Mouse (Mus musculus) right cerebral cortex, postnatal 36 days (tissue): Measurements from ENCODE around the gene Slc15a4.

Experiments used
- DNase-seq, 2 experiments: peaks; one replicate each; pipeline ENCODE4 v3.0.0; 2022; ENCODE audit warnings: low spot score in 2 of 2, mixed read lengths in 1 of 2

Gene Slc15a4

DNA sequence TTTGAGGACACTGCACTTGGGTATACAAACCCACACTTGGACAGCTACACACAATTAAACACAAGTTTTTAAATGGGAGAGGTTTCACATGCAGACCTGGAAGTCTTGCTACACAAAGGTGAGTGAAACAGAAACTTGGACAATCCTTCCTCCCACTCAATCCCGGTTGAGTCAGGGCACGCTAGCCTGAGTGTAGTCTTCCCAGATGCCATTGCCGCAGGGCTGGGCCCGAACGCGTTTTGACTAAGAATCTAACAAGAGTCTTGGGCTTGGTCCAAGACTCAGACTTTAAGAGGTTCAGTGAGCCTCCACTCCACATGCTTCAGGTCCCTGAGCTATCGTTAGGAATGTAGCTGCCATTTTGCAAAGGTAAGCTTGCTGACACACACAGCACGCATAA lies 12.3 kb downstream of the Slc15a4 start:
- no peak for DNase-seq

- no peak for DNase-seq
Observed at GRCm38 (mm10) chr5:127618834-127619233, 13.9 kb downstream of the Slc15a4 start.

GRCm38 (mm10) chr5:127616884-127617635 lies 15.6 kb downstream of the Slc15a4 start:
- DNase-seq: peak; percentile 96 to 97

DNA sequence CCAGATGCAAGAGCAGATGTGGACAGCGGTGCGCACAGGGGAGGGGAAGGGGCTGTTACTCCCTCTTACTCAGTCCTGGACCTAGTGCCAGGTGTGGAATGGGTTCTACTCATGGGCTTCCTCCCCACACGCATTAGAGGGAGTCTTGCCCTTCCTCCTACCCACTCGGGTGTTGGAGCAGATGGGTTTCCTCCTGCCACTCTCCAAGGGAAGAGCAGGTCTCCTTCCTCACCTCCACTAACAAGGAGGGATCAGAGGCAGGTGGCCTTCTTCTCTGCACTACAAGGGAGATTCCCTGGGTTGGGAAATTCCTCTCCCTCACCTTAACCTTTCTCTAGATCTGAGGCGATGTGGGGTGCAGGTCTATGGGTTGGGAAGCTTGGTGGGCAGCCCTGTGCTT lies 16.5 kb downstream of the Slc15a4 start:
- no peak for DNase-seq

DNA sequence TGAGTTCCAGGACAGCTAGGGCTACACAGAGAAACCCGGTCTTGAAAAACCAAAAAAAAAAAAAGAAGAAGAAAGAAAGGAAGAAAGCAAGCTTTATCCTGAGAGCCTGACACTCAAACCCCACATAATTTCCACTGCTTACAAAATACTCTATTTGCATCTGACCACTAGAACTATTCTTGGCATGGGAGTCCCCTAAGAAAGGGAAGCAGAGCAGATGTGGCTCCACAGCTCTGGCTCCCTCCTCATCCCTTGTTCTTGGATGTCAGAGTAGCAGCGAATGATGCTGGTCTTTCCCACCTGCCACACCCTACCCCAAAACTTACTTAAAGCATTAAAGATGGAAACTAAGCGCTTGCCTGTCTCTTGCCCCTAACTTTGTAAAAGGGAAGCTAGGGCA lies 17.2 kb downstream of the Slc15a4 start:
- DNase-seq: no peak

DNA sequence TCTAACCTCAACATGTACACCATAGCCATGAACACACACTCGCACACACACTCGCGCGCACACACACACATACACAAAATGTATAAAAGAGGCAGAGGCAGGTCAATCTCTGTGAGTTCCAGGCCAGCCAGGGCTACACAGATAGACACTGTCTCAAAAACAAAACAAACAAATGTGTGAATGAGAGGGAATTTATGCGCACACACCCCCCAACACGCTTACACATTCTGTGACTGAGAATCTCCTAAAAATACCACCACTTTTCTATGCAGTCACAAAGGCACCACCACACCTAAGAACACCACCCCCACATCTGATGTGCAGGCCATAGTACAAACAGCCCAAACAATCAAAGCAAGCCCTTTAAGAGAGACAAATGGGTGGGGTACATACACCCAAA lies 20.3 kb downstream of the Slc15a4 start:
- no peak for DNase-seq

DNA sequence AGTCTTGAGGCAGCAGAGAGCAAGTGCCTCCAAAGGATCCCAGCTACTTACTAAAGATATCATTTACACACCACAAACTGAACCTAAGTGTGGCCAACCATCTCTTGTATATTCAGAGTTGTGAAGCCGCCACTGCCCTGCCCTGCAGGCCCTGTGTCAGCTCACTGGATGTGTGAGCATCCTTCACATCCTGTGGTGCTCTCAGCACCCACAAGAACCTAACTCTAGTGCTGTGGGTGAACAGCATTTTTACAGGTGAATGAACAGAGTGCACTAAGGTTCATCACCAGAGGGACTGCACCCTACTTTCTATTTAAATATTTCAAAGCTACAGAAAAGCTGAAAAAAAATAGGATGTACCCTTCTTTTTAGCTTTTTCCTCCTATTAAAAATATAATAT lies 20.8 kb downstream of the Slc15a4 start:
- DNase-seq: no peak

- no peak for DNase-seq
Observed at GRCm38 (mm10) chr5:127610787-127611509, 21.7 kb downstream of the Slc15a4 start.

DNA sequence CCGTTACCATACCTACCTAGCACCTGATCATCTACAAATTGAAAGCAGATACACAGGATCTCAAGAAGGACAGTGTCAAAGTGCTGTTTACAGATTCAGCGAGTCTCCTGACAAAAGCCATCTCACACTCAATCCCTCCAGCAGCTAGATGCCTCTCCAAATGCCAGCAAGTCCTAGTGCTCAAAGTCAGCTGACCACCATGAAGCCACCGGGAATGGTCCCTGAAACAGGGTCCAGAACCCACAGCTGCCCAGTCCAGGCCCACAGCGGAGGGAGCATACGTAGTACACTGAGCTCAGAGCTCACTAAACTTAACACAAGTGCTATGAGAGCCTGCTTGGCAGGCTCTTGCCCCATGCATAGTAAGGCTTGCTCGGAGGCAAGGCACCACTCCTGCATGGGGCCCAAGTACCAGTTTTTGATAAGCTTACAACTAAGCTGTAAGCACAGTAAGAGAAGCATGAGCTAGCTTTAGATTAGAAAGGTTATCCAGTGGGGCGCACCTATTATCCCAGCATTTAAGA lies 23.4 kb downstream of the Slc15a4 start:
- DNase-seq: no peak

- no peak for DNase-seq
Observed at GRCm38 (mm10) chr5:127607507-127607906, 25.2 kb downstream of the Slc15a4 start.

DNA sequence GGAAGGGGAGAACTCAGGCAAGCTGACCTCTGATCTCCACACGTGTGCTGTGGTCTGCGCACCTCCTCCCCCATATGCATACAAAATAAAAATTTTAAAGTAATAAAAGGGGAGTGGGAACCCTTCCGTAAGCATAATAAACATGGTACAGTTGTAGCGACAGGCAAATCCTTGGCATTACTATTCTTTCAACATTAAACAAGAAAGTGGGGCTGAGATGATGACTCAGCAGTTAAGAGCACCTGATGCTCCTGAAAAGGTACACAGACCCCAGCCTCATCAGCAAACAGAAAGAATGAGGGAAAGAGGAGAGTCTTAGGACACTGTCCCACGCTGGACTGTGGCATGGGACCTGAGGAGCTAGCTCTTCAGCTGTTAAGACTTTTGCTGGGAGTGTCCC lies 29.7 kb downstream of the Slc15a4 start:
- no peak for DNase-seq

DNA sequence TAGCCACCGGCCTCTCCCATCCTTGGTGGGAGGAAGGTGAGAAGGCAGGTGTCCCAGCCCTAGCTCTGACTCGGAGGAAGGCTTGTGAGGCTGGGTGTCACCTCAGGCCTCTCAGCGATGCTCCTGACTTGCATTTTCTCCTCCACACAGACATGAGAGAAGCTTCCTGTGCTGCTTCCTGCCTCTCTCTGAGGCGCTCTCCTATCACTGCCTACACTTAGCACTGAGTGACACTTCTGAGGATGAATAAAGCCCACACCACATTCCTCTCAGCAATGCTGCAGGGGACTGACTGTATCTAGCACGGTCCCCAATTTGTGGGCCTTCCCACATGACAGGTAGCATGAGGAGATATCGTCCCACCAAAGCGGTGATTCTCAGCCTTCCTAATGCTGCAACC lies 35.8 kb downstream of the Slc15a4 start:
- DNase-seq: no peak

DNA sequence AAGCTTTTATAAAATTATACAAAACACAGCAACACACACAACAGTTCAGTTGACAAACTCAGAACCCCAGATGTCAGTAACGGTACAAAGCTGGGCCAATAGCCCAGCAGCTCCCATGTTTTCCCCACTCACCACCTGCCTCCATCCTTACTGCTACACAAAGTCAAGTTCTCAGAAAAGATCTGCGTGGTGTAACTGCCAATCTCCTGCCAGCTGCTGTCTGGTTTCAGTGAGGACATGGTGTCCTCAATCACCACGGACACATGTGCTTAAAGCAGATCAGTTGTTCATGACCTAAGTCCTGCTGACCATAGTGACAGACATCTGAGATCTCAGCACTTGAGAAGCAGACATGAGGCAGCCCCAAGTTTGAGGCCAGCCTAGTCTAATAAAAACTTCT lies 37.0 kb downstream of the Slc15a4 start:
- no peak for DNase-seq

DNA sequence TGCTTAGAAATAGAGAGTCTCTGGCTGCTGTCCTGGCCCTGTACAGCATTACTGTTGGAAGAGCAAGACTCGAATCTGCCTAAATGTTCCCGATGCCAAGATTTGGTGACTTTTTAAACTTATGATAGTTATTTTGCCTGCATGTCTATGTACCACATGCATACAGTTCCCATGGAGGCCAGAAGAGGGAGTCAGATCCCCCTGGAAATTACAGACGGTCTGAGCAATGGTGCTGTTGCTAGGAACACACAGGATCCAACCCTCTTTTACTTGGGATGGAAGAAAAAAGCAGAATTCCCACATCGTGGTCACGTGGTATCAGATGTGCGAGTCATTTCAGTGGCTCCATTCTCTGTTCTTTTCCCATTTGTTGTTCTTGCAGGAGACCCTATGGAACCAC lies 39.8 kb downstream of the Slc15a4 start:
- no peak for DNase-seq

DNA sequence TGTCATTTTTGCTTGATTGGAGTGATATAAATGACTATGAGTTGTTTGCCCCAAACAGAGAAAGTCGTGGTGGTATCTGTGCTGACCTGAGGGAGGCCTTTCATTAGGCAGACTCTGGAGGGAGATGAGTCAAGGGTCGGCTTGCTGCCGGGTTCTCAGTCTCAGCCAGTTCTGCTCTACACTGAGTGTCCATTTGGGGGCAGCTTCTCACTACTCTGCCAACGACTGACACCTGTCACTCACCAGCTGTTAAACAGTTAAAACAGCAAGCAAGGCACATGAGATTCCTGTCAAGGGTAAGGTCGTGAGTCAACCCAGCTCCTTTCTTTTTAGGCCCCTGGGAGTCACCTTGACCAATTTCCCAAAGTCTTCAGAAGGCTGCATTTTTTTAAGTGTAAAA lies 40.3 kb downstream of the Slc15a4 start:
- DNase-seq: no peak

DNA sequence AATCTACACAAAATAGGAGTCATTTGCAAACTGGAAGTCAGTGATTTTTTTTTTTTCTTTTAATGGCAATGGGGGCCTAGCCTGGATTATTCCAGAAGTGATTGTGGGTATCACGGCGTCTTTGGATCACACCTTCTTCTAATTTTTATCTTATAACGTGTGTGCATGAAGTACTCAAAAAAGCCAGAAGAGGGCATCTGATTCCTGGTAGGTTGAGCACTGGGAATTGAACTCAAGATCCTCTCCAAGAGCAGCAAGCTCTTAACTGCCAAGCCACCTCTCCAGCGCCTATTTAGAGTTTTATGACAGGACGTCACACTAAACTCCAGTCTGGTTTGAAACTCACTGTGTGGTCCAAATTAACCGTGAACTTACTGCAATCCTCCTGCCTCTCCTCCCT lies 44.8 kb downstream of the Slc15a4 start:
- no peak for DNase-seq

GRCm38 (mm10) chr5:127583658-127584057 lies 49.0 kb downstream of the Slc15a4 start:
- DNase-seq: no peak

GRCm38 (mm10) chr5:127577419-127577818 lies 55.3 kb downstream of the Slc15a4 start:
- DNase-seq: no peak

GRCm38 (mm10) chr5:127567165-127567741 lies 65.4 kb downstream of the Slc15a4 start:
- no peak for DNase-seq

GRCm38 (mm10) chr5:127561086-127561485 lies 71.6 kb downstream of the Slc15a4 start:
- DNase-seq: no peak

- no peak for DNase-seq
Observed at GRCm38 (mm10) chr5:127548136-127548535, 84.6 kb downstream of the Slc15a4 start.

- DNase-seq: no peak
Observed at GRCm38 (mm10) chr5:127546585-127546991, 86.1 kb downstream of the Slc15a4 start.
